Mouse (Mus musculus) forebrain, embryonic 16.5 days (tissue): ENCODE data around the gene Plscr3. TPM values are rescaled to one million over a fixed set of nuclear protein-coding genes. Genes with fewer than 3 reads are reported as not detected.

ENCODE experiments used
- ATAC-seq: fragments of 200-750 bp; cut with Nextera tagmentation; 2 replicates; pipeline ENCODE4 v1.8.0; 2017; ENCODE audit warnings: mild to moderate bottlenecking, moderate library complexity
- H3K27ac ChIP-seq: fragments of 300-500 bp; sonication (generic); 2 replicates; pipeline ENCODE4 v1.5.1; 2014; ENCODE audit warnings: low read length, control low read depth
- H3K27me3 ChIP-seq: fragments of 300-500 bp; sonication (generic); replicated peaks from 2 replicates; pipeline ENCODE4 v1.6.1; 2014; ENCODE audit warnings: low read length; ENCODE audit not compliant: control insufficient read depth, insufficient read depth
- H3K36me3 ChIP-seq: fragments of 300-500 bp; sonication (generic); 2 replicates; pipeline ENCODE4 v1.6.1; 2014; ENCODE audit not compliant: control insufficient read depth, insufficient read depth
- H3K4me1 ChIP-seq: fragments of 300-500 bp; sonication (generic); replicated peaks from 2 replicates; pipeline ENCODE4 v1.6.1; 2014; ENCODE audit warnings: low read length; ENCODE audit not compliant: control insufficient read depth, insufficient read depth
- H3K4me2 ChIP-seq: fragments of 300-500 bp; sonication (generic); 2 replicates; pipeline ENCODE4 v1.6.1; 2014; ENCODE audit warnings: mild to moderate bottlenecking, low read length, control low read depth
- H3K4me3 ChIP-seq: fragments of 300-500 bp; sonication (generic); replicated peaks from 2 replicates; pipeline ENCODE4 v1.5.1; 2014; ENCODE audit warnings: mild to moderate bottlenecking, low read length, control low read depth
- H3K9ac ChIP-seq: fragments of 300-500 bp; sonication (generic); replicated peaks from 2 replicates; pipeline ENCODE4 v1.6.1; 2014; ENCODE audit warnings: low read depth, low read length, control low read depth
- H3K9me3 ChIP-seq: fragments of 300-500 bp; sonication (generic); 2 replicates; pipeline ENCODE4 v1.6.1; 2016; ENCODE audit warnings: low read length; ENCODE audit not compliant: control insufficient read depth
- WGBS: fragments of 180-500 bp; shearing (Covaris S2); extraction: QIAGEN DNeasy Blood & Tissue Kit; methylation state at CpG from one replicate; pipeline ENCODE4 v1.1.7; 2014; 5-methylcytosine and 5-hydroxymethylcytosine counted together
- polyA plus RNA-seq: library from polyadenylated mRNA; unstranded; fragments of >200 nt; fragmentation: Nextera tagmentation; extraction: Ambion mirVana; gene quantifications from 2 replicates; pipeline ENCODE4 v1.2.1, GENCODE M21; 2015

Plscr3 gene
- polyA plus RNA-seq, 1 experiment from 2014 or later: 57.7 TPM

- no peak overlapping the region for H3K4me3 ChIP-seq
- H3K27ac ChIP-seq: no peak overlapping the region
- no peaks in the 10 kb centered on the region for H3K9me3 ChIP-seq
- no peak overlapping the region for H3K9ac ChIP-seq
- ATAC-seq: no peak
- 89% methylated on average over 7 of the region's 7 CpGs for WGBS
- H3K27me3 ChIP-seq: no peaks in the 10 kb centered on the region; the same call in 1 of the 2 replicates
- no peak overlapping the region for H3K4me2 ChIP-seq
- no peaks in the 10 kb centered on the region for H3K36me3 ChIP-seq
- H3K4me1 ChIP-seq: no peaks in the 10 kb centered on the region
Measured at GRCm38 (mm10) chr11:69871822-69872221, 25.6 kb downstream of the Plscr3 start.

GRCm38 (mm10) chr11:69872451-69872850, 26.3 kb downstream of the Plscr3 start:
- Histone ChIP-seq H3K4me1 (0 out of 2 replicates have a peak, but pooled peaks cover 3% of the 10 kb centered on the region), H3K4me2 (no peak overlapping the region), H3K9ac (no peak overlapping the region), H3K4me3 (no peak overlapping the region), H3K36me3 (no peaks in the 10 kb centered on the region), H3K9me3 (no peaks in the 10 kb centered on the region), H3K27ac (no peak overlapping the region), H3K27me3 (no peaks in the 10 kb centered on the region; the same call in 1 of the 2 replicates)
- WGBS: 84% methylated on average over 4 of the region's 4 CpGs
- ATAC-seq: no peak

GRCm38 (mm10) chr11:69876186-69876585, 30.0 kb downstream of the Plscr3 start:
- no peaks in the 10 kb centered on the region for H3K36me3 ChIP-seq
- ATAC-seq: no peak
- no peak overlapping the region for H3K4me3 ChIP-seq
- H3K9ac ChIP-seq: no peak overlapping the region
- peaks cover 2% of the 10 kb centered on the region; the same call in 1 of the 2 replicates for H3K27me3 ChIP-seq
- 74% methylated on average over 7 of the region's 7 CpGs for WGBS
- H3K4me2 ChIP-seq: no peak overlapping the region
- H3K27ac ChIP-seq: no peak overlapping the region
- H3K9me3 ChIP-seq: no peaks in the 10 kb centered on the region
- H3K4me1 ChIP-seq: peaks cover 11% of the 10 kb centered on the region

GRCm38 (mm10) chr11:69876867-69877266, 30.7 kb downstream of the Plscr3 start:
- Histone ChIP-seq H3K4me3 (no peak overlapping the region), H3K9ac (no peak overlapping the region), H3K4me2 (peak overlapping the region; percentile 24), H3K27ac (no peak overlapping the region), H3K27me3 (peaks cover 3% of the 10 kb centered on the region; the same call in 1 of the 2 replicates), H3K4me1 (peaks cover 16% of the 10 kb centered on the region), H3K36me3 (no peaks in the 10 kb centered on the region), H3K9me3 (no peaks in the 10 kb centered on the region)
- WGBS: 3% methylated on average over 12 of the region's 12 CpGs
- peak; percentile 45; the same call in 1 of the 2 replicates for ATAC-seq

GRCm38 (mm10) chr11:69877878-69878277, 31.7 kb downstream of the Plscr3 start, which contains the start of gene Tmem95:
Gene Tmem95 (minus strand): TSS chr11:69878018.
- no peak within 1 kb of the TSS for H3K9ac ChIP-seq
- no peak within 1 kb of the TSS for H3K4me3 ChIP-seq
- H3K4me1 ChIP-seq: peaks cover 16% of the 10 kb centered on the region
- H3K9me3 ChIP-seq: no peaks in the 10 kb centered on the region
- no peak within 1 kb of the TSS for H3K27ac ChIP-seq
- 83% methylated on average over 11 of the region's 11 CpGs for WGBS
- H3K4me2 ChIP-seq: peak within 1 kb of the TSS; percentile 24
- no peaks in the 10 kb centered on the region for H3K36me3 ChIP-seq
- peaks cover 5% of the 10 kb centered on the region; the same call in 1 of the 2 replicates for H3K27me3 ChIP-seq
- ATAC-seq: no peak

- Histone ChIP-seq H3K4me3 (no peak overlapping the region), H3K9me3 (no peaks in the 10 kb centered on the region), H3K27ac (no peak overlapping the region), H3K4me1 (peaks cover 16% of the 10 kb centered on the region), H3K27me3 (peaks cover 5% of the 10 kb centered on the region; the same call in 1 of the 2 replicates), H3K9ac (no peak overlapping the region), H3K36me3 (no peaks in the 10 kb centered on the region), H3K4me2 (no peak overlapping the region)
- WGBS: 83% methylated on average over 3 of the region's 3 CpGs
- ATAC-seq: no peak
Measured at GRCm38 (mm10) chr11:69878399-69878798, 32.2 kb downstream of the Plscr3 start.

- ATAC-seq: no peak
- H3K36me3 ChIP-seq: no peaks in the 10 kb centered on the region
Measured at GRCm38 (mm10) chr11:69878952-69879351, 32.8 kb downstream of the Plscr3 start.

GRCm38 (mm10) chr11:69879711-69880110, 33.5 kb downstream of the Plscr3 start:
- H3K9me3 ChIP-seq: no peaks in the 10 kb centered on the region
- H3K4me3 ChIP-seq: no peak overlapping the region
- H3K27me3 ChIP-seq: peaks cover 5% of the 10 kb centered on the region; the same call in 1 of the 2 replicates
- H3K27ac ChIP-seq: no peak overlapping the region
- no peak for ATAC-seq
- H3K9ac ChIP-seq: 0 out of 2 replicates have a peak overlapping the region, but pooled peaks have one; percentile 8
- 51% methylated on average over 15 of the region's 15 CpGs for WGBS
- H3K36me3 ChIP-seq: no peaks in the 10 kb centered on the region
- no peak overlapping the region for H3K4me2 ChIP-seq
- peaks cover 16% of the 10 kb centered on the region for H3K4me1 ChIP-seq

More at GRCm38 (mm10) chr11:69878952-69879351, 32.8 kb downstream of the Plscr3 start:
- no peak overlapping the region for H3K4me3 ChIP-seq
- H3K4me2 ChIP-seq: no peak overlapping the region
- no peak overlapping the region for H3K9ac ChIP-seq
- H3K9me3 ChIP-seq: no peaks in the 10 kb centered on the region
- H3K27ac ChIP-seq: no peak overlapping the region
- H3K27me3 ChIP-seq: peaks cover 5% of the 10 kb centered on the region; the same call in 1 of the 2 replicates
- peaks cover 16% of the 10 kb centered on the region for H3K4me1 ChIP-seq
- WGBS: 86% methylated on average over 6 of the region's 6 CpGs

- ATAC-seq: peak; percentile 45
- H3K27me3 ChIP-seq: peaks cover 5% of the 10 kb centered on the region; the same call in 1 of the 2 replicates
- H3K9ac ChIP-seq: peak overlapping the region; percentile 59
- peak overlapping the region; percentile 44 for H3K4me3 ChIP-seq
- peak overlapping the region; percentile 72 for H3K4me2 ChIP-seq
- 2% methylated on average over 18 of the region's 18 CpGs for WGBS
- peaks cover 16% of the 10 kb centered on the region for H3K4me1 ChIP-seq
- no peak overlapping the region for H3K27ac ChIP-seq
- H3K9me3 ChIP-seq: no peaks in the 10 kb centered on the region
- H3K36me3 ChIP-seq: no peaks in the 10 kb centered on the region
Measured at GRCm38 (mm10) chr11:69880506-69880852, 34.3 kb downstream of the Plscr3 start.
